In genomic region chr7:28665620-28666579, GRCm38 (mm10) we compare ENCODE assay signal across 9 mouse cellular contexts. TPM values are rescaled to one million over a fixed set of nuclear protein-coding genes. Genes with fewer than 3 reads are reported as not detected.
A peak's percentile ranks its signal among the peaks of the same experiment; 100 is the strongest.
DNase-seq lines count a peak whose midpoint lies in the region; ATAC-seq and TF ChIP-seq lines count a peak whose summit lies in the region.
"Had no signal": no experiment of that assay in that cellular context is flagged by ENCODE, and none has a peak within 500 bp of the region (broad histone marks: within the 10 kb centered on the region; RNA-seq: fewer than 3 reads in every experiment).

No protein-coding gene starts in this region.

- peak overlapping the region; percentile 49 for H3K4me2 ChIP-seq in lung, embryonic 14.5 days
- peak overlapping the region; percentile 54 for H3K4me2 ChIP-seq in limb, embryonic 13.5 days (replicated peaks)
- H3K4me2 ChIP-seq in stomach, embryonic 16.5 days (ENCODE audit: low read depth, low read length): peak overlapping the region; percentile 41

- TF ChIP-seq CTCF in lung, embryonic 14.5 days (IDR thresholded peaks at IDR 0.05; ENCODE audit: low read depth): no peak

- H3K9ac ChIP-seq in lung, embryonic 14.5 days: no peak overlapping the region; the same call in 1 of the 2 replicates
- H3K9ac ChIP-seq in limb, embryonic 13.5 days: peak overlapping the region; percentile 21
- no peak overlapping the region; the same call in 1 of the 2 replicates for H3K9ac ChIP-seq in stomach, embryonic 16.5 days (ENCODE audit: low read length)

- no peaks in the 10 kb centered on the region for H3K9me3 ChIP-seq in lung, embryonic 14.5 days (ENCODE audit: low read depth, low read length)
- H3K9me3 ChIP-seq in limb, embryonic 13.5 days: 0 out of 2 replicates have a peak, but pooled peaks cover 5% of the 10 kb centered on the region
- H3K9me3 ChIP-seq in stomach, embryonic 16.5 days (replicated peaks; ENCODE audit: control insufficient read depth, low read length): peaks cover 4% of the 10 kb centered on the region; the same call in 1 of the 2 replicates

- 13% methylated on average over 15 of the region's 15 CpGs for WGBS in lung, embryonic 14.5 days
- WGBS in limb, embryonic 13.5 days: 8% methylated on average over 15 of the region's 15 CpGs
- WGBS in stomach, embryonic 16.5 days: 13% methylated on average over 15 of the region's 15 CpGs

- H3K4me1 ChIP-seq in lung, embryonic 14.5 days (ENCODE audit: insufficient read depth): 0 out of 2 replicates have a peak, but pooled peaks cover 2% of the 10 kb centered on the region
- peaks cover 14% of the 10 kb centered on the region for H3K4me1 ChIP-seq in limb, embryonic 13.5 days
- H3K4me1 ChIP-seq in stomach, embryonic 16.5 days (ENCODE audit: control insufficient read depth, insufficient read depth, low read length): peaks cover 12% of the 10 kb centered on the region

- no peak overlapping the region for H3K27ac ChIP-seq in lung, embryonic 14.5 days (ENCODE audit: low read depth)
- peak overlapping the region; percentile 22; the same call in 1 of the 2 replicates for H3K27ac ChIP-seq in limb, embryonic 13.5 days
- H3K27ac ChIP-seq in stomach, embryonic 16.5 days (ENCODE audit: low read length): peak overlapping the region; percentile 18; the same call in 1 of the 2 replicates

- no peaks in the 10 kb centered on the region for H3K27me3 ChIP-seq in lung, embryonic 14.5 days (ENCODE audit: insufficient read depth, low read length)
- H3K27me3 ChIP-seq in limb, embryonic 13.5 days: no peaks in the 10 kb centered on the region
- H3K27me3 ChIP-seq in stomach, embryonic 16.5 days (ENCODE audit: control insufficient read depth, insufficient read depth, low read length): no peaks in the 10 kb centered on the region

- DNase-seq in cerebellum, postnatal 10 days: peak; percentile 49 to 50
- DNase-seq in cerebellum, adult 9-10 months: no peak
- peak; percentile 64 for DNase-seq in lung, embryonic 14.5 days
- no peak for DNase-seq in lung, postnatal 14 days
- DNase-seq in fibroblast of lung, adult 2 months (ENCODE audit: low read depth): peak; percentile 85
- no peak for DNase-seq in adrenal gland, adult 18-20 months (ENCODE audit: low spot score in 2 of 2)

- peak; percentile 38; the same call in 1 of the 2 replicates for ATAC-seq in lung, embryonic 14.5 days (ENCODE audit: insufficient read depth)
- peak; percentile 57; the same call in 1 of the 2 replicates for ATAC-seq in limb, embryonic 13.5 days (ENCODE audit: low FRiP score, low read depth)
- ATAC-seq in stomach, embryonic 16.5 days (ENCODE audit: insufficient read depth, low FRiP score): no peak

- H3K4me3 ChIP-seq in lung, embryonic 14.5 days (ENCODE audit: low read depth, low read length): no peak overlapping the region
- H3K4me3 ChIP-seq in limb, embryonic 13.5 days: peak overlapping the region; percentile 18
- peak overlapping the region; percentile 9 for H3K4me3 ChIP-seq in stomach, embryonic 16.5 days (replicated peaks; ENCODE audit: low read length)

- no peaks in the 10 kb centered on the region for H3K36me3 ChIP-seq in lung, embryonic 14.5 days (ENCODE audit: insufficient read depth)
- no peaks in the 10 kb centered on the region for H3K36me3 ChIP-seq in limb, embryonic 13.5 days
- H3K36me3 ChIP-seq in stomach, embryonic 16.5 days (ENCODE audit: control insufficient read depth, insufficient read depth, low read length): no peaks in the 10 kb centered on the region

RNA-seq across cellular contexts. Expression of gene Fbxo27, which starts 26.7 kb away (rescaled TPM):
- 6.8 and 6.9 TPM in 2 replicates for polyA plus RNA-seq in lung, embryonic 14.5 days (2014; fragmentation: Nextera tagmentation; extraction: Ambion mirVana)
- 7.0 and 7.6 TPM in 2 replicates for polyA plus RNA-seq in limb, embryonic 13.5 days (2015; fragmentation: Nextera tagmentation; extraction: Ambion mirVana)
- polyA plus RNA-seq in stomach, embryonic 16.5 days (2015; fragmentation: Nextera tagmentation; extraction: Ambion mirVana): 3.8 and 4.8 TPM in 2 replicates
- 1 to 10 TPM; 1.8 TPM for total RNA-seq in adrenal gland, adult 18-20 months (2021)

RNA-seq across cellular contexts. Expression of gene Acp7, which starts 34.8 kb away (rescaled TPM):
- not detected in 2 replicates for polyA plus RNA-seq in lung, embryonic 14.5 days (2014; fragmentation: Nextera tagmentation; extraction: Ambion mirVana)
- not detected in 2 replicates for polyA plus RNA-seq in limb, embryonic 13.5 days (2015; fragmentation: Nextera tagmentation; extraction: Ambion mirVana)
- 0.16 TPM in 1 of 2 replicates, not detected in the other for polyA plus RNA-seq in stomach, embryonic 16.5 days (2015; fragmentation: Nextera tagmentation; extraction: Ambion mirVana)
- total RNA-seq in adrenal gland, adult 18-20 months (2021): not detected
- polyA plus RNA-seq: spleen, adult 2 months had no signal

RNA-seq across cellular contexts. Expression of gene Fbxo17, which starts 50.7 kb away (rescaled TPM):
- polyA plus RNA-seq in lung, embryonic 14.5 days (2014; fragmentation: Nextera tagmentation; extraction: Ambion mirVana): 13.6 and 15.8 TPM in 2 replicates
- polyA plus RNA-seq in limb, embryonic 13.5 days (2015; fragmentation: Nextera tagmentation; extraction: Ambion mirVana): 31.8 and 33.9 TPM in 2 replicates
- polyA plus RNA-seq in stomach, embryonic 16.5 days (2015; fragmentation: Nextera tagmentation; extraction: Ambion mirVana): 9.0 and 9.1 TPM in 2 replicates
- total RNA-seq in adrenal gland, adult 18-20 months (2021): 1 to 10 TPM; 2.4 to 2.8 TPM

Comparison
In these comparisons a context has a peak if more than half of its experiments do, and no peak if none do; other contexts are left out.
1. DNase-seq: peak in cerebellum, postnatal 10 days (2 of 2), lung, embryonic 14.5 days (single experiment) and fibroblast of lung, adult 2 months (single experiment); none in cerebellum, adult 9-10 months (single experiment), lung, postnatal 14 days (single experiment) and adrenal gland, adult 18-20 months (0 of 2).
2. Peak in every context shown above with its lines, with median percentiles within 50 percentile points of each other: H3K4me2 ChIP-seq.